Mouse (Mus musculus) frontal cortex, postnatal 36 days (tissue): ENCODE measurements around the gene Rnf6.
A peak's percentile ranks its signal among the peaks of the same experiment; 100 is the strongest.
"Not testable (repeated sequence)": the region's sequence is repeated elsewhere in the genome, so short reads cannot be mapped to it uniquely, and the experiment has no call there.

ENCODE experiments used
- DNase-seq, 2 experiments: peaks; one replicate each; pipeline ENCODE4 v3.0.0; 2022; ENCODE audit warnings: low spot score in 2 of 2

The Rnf6 gene

DNA sequence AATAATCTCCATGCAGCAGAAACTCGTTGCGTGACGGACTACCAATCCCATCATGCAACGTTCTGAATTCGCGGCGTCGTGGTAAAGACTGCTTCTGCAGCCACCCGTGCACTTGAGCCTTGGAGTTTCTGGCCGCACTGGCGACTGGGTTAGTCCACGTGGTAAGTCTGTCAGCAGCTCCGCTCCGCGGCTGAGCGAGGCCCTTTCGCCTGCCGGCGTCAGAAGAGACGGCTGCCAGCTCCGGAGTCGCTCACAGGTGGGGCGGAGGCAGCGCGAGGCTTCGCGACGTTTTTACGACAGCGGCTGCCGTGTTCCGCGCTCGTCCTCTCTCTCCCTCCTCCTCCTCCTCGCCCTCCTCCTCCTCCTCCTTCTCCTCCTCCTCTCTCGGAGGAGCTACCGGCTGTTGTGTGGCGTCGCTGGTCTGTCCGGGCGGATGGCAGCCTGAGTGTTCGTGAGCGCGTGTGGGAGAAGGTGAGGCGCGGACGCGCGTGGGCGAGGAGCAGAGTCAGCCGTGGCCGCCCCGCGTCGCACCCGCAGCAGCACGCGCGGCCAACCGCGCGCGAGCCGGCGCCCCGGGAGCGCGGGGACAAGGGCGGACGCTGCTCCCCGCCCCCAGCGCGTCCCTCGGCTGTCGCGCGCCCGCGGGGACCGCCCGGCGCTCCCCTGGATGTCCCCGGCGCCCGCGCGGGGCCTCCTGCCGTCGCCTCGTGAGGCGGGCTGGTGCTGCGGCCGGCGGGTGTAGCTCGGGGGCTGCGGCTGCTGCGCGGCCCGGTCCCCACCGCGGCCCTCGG lies 9.7 kb upstream of the Rnf6 start, which contains the start of gene Cdk8:
Cdk8 (plus strand) TSS at position 367 of the 791 bp plus-strand sequence.
- peak; percentile 92 to 95 for DNase-seq

GRCm38 (mm10) chr5:146229869-146230650 lies 8.7 kb upstream of the Rnf6 start:
- DNase-seq = no peak

DNA sequence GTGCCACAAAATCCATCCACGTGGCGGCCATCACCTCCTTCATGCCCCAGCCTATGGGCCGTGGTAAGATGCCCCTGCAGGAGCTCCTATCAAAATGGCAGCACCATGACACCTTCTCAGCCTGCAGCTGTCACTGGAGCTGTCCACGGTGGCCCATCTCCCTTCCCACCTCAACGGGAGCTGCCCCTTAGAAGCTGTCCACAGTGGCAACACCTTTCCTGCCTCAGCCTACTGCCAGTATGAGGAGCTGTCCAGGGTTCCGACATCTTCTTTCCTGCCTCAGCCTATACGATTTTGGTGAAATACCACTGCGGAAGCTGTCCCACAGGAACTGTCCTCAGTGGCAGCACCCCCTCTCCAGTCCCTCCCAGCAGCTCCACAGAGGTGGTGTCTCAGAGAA lies 6.1 kb upstream of the Rnf6 start:
- DNase-seq = no peak

- DNase-seq = no peak
These were observed 2.4 kb upstream of the Rnf6 start for GRCm38 (mm10) chr5:146223786-146224185.

DNA sequence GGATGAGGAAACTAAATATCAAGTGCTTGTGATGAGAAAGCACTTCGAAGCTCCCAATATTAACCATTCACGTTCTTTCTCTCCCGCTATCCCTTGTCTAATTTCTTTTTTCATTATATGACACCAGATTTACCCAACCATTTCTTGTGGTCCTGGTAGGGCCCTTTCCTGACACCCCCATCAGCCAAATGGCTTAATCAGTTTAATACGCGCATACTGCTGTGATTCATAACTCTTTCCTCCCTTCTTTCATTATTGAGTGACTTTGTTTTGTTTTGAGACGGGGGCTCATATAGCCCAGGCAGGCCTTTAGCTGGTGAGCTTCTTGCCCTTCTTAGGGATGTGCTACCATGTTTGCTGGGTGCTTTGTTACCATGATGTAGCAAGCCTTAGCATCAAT lies 367 bp upstream of the Rnf6 start:
- DNase-seq = no peak

GRCm38 (mm10) chr5:146220501-146220878 lies 865 bp downstream of the Rnf6 start:
- no peak for DNase-seq

DNA sequence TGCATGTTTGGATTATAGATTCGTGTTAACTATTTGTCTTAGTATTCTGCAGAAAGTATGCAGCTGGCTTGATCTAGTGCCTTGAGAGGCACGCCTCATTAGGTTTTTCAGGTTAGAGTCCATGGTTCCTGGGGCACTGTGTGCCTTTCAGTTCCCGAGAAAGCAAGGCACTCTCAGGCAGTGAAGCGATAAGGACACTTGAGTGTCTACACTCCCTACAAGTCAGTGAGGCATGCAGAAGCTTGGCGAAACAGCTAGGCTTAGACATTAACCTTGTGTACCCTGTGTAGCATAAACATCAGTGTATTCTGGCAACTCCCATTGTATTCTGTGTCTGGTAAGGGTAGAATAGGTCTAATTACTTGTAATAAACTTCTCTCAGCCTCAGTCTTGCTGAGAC lies 15.8 kb downstream of the Rnf6 start:
- DNase-seq = no peak

GRCm38 (mm10) chr5:146203921-146204320 lies 17.4 kb downstream of the Rnf6 start:
- DNase-seq = no peak

- no peak for DNase-seq
These were observed 20.8 kb downstream of the Rnf6 start for GRCm38 (mm10) chr5:146200580-146200979.

GRCm38 (mm10) chr5:146199540-146199939 lies 21.8 kb downstream of the Rnf6 start:
- DNase-seq = no peak

GRCm38 (mm10) chr5:146199073-146199472 lies 22.3 kb downstream of the Rnf6 start:
- DNase-seq = no peak

DNA sequence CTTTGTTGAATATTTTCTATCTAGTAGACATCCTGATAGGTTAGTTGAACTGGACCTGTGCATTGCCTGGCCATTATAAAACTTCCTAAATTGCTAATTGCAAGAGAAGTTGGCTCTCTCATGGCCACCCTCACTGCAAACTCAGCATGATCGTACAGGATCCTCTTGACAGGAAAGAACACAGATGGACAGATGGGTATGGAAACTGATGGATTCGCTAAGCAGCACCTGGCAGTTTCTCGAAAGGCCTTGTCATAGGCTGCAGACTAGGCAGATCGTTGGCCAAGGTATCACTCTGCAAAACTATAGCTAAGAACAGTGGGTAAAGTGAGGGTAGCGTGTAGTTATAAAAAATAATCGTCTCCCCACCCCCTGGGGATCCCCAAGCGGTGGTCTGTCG lies 28.0 kb downstream of the Rnf6 start:
- no peak for DNase-seq

GRCm38 (mm10) chr5:146190501-146191269 lies 30.7 kb downstream of the Rnf6 start:
- no peak for DNase-seq

GRCm38 (mm10) chr5:146190093-146190492 lies 31.3 kb downstream of the Rnf6 start:
- DNase-seq = no peak

- no peak for DNase-seq
These were observed 32.6 kb downstream of the Rnf6 start for GRCm38 (mm10) chr5:146188712-146189111.

DNA sequence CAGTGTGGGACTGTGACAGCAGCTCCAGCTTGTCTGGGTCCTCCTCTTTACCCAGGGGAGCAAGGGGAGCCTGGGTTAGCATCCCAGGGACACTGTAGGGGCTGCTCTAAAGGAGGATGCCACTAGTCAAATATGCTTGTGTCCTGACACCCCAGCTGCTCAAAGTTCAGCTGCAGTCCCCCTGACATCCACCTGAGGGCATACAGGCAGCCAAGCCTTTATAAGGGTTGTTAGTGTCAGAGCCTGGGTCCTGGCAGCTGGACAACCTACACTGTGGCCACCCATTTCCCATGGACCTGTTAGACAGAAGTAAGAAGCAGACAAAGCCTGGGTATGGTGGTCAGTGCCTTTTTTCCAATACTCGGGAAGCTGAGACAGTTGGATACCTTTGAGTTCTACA lies 33.2 kb downstream of the Rnf6 start:
- DNase-seq = no peak

DNA sequence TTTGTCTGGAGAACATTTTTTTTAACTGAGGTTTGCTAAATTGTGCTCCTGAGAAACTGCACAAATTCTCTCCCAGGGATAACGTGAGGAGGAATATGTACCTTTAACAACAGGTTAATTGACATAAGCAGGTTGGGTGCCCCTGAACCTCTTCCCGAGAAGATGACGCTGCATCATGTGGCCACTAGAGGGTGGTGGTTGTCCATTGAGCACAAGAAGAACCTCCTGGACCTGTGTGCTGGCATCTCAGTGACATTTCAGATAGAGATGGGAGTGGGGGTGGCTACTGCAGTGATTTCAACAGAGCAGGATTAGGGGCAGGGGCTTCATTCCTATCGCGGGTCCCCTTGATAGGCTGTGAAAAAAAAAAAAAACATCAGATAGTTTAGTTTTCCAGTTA lies 33.9 kb downstream of the Rnf6 start:
- peak; percentile 44 to 62 for DNase-seq

- DNase-seq = not testable (repeated sequence)
These were observed 36.2 kb downstream of the Rnf6 start, which contains the start of gene 1700001J03Rik for GRCm38 (mm10) chr5:146185204-146185603. TSS of gene 1700001J03Rik (minus strand) at chr5:146185304.

DNA sequence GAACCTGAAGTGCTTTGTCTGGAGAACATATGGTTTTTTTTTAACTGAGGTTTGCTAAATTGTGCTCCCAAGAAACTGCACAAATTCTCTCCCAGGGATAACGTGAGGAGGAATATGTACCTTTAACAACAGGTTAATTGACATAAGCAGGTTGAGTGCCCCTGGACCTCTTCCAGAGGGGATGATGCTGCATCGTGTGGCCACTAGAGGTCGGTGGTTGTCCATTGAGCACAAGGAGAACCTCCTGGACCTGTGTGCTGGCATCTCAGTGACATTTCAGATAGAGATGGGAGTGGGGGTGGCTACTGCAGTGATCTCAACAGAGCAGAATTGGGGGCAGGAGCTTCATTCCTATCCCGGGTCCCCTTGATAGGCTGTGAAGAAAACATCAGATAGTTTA lies 48.6 kb downstream of the Rnf6 start:
- DNase-seq = not testable (repeated sequence)

GRCm38 (mm10) chr5:146170621-146171020 lies 50.7 kb downstream of the Rnf6 start, which contains the start of gene Gm6309:
TSS of gene Gm6309 (minus strand) at chr5:146170721.
- DNase-seq = not testable (repeated sequence)

DNA sequence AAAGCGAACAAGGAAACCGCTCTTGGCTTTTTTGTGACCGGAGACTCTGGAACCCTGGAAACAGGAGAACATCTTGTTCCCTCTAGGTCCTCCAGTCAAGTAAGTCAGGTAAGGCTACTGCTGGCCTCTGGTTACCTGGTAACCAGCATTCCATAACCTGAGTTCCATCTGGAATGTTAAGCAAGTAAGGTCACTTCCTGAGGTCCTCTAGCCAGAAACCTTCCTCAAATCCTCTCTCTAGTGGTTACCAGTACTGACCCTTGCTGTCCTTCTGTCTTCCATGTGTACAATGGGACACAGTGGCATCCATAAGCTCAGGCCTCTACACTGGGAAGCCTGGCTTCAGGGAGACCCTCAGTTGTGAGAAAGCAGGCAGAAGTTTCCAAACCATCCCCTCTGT lies 60.9 kb downstream of the Rnf6 start, which contains the start of gene Gm5565:
Gm5565 (minus strand) TSS at position 101 of the 400 bp plus-strand sequence.
- DNase-seq = not testable (repeated sequence)
